Mouse (Mus musculus) gastrocnemius, adult 2 months (tissue): ENCODE data around the gene Stat2. TPM values are rescaled to one million over a fixed set of nuclear protein-coding genes. Genes with fewer than 3 reads are reported as not detected.

Experiments used
- DNase-seq: peaks from one replicate; pipeline ENCODE4 v3.0.0; 2022
- H3K27ac ChIP-seq: fragments of 200-600 bp; 2 replicates; pipeline ENCODE4 v1.8.1; 2022; ENCODE audit warnings: mild to moderate bottlenecking
- H3K4me3 ChIP-seq: fragments of 200-600 bp; 2 replicates; pipeline ENCODE4 v1.8.1; 2022; ENCODE audit warnings: mild to moderate bottlenecking, moderate library complexity
- CTCF ChIP-seq: fragments of 200-600 bp; IDR thresholded peaks from 2 replicates; pipeline ENCODE4 v1.8.1; 2022; ENCODE audit warnings: antibody characterized with exemption, mild to moderate bottlenecking, moderate library complexity
- intact Hi-C: fragments of 180-260 bp; cut with DNase I; formaldehyde crosslinking; loops from one replicate; pipeline ENCODE4 v1.15.1; 2025
- total RNA-seq, 2 experiments: library from RNA; stranded (reverse); gene quantifications; 2 replicates each; pipeline ENCODE4 v1.2.3; 2021

Stat2 gene
- total RNA-seq, 2 experiments from 2014 or later: 3.2 to 4.5 TPM

DNA sequence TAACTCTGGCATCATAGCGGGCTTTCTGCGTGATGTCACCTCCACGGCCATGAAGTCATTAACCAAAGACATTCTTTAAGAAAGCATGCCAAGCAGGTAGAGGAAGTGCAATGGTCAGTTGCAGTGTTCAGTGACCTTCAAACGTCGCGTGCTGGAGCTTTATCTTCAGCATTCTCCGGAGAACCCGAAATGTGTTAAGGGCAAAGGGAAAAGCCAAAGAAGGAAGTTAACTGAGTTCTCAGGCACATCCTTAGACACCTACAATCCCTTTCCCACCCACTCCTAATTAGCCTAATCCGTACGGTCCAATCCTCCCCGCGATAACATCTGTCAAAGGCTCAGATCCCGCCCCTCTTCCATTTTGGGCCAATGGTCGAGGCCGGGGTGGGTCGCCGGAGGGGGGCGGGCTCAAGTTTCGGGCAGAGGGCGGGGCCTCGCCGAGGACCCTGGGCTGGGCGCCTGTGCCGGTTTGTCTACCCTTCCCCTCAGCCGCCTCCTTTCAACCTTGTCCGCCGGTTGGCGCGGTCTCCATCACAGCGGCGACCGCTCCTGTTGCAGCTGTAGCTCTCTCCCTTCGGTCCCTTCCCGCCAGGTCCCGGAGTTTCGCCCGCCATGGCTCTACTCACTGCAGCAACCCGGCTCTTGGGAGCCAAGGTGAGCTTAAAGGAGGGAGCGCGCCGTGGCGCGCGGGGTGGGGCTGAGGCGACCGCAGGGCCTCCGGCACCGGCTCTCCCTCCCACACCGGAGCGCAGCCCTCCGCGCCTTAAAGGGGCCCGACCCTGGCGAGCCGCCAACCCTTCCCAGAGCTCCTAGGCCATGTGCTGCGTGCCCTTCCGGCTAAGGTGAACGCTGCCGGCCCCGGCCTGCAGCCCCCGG lies 67.2 kb downstream of the Stat2 start, which contains the start of gene Cs:
Gene Cs (plus strand): TSS at position 429 of the 876 bp plus-strand sequence.
- Histone ChIP-seq H3K27ac (peak within 1 kb of the TSS; percentile 97), H3K4me3 (peak within 1 kb of the TSS; percentile 74)
- peak; percentile 99 for DNase-seq
- TF ChIP-seq CTCF: no peak
- intact Hi-C loops: loop anchor here (2.0 to 5.0 kb wide), 2 partner anchors 40 to 117 kb away; partner anchors contain the start of gene Ankrd52

DNA sequence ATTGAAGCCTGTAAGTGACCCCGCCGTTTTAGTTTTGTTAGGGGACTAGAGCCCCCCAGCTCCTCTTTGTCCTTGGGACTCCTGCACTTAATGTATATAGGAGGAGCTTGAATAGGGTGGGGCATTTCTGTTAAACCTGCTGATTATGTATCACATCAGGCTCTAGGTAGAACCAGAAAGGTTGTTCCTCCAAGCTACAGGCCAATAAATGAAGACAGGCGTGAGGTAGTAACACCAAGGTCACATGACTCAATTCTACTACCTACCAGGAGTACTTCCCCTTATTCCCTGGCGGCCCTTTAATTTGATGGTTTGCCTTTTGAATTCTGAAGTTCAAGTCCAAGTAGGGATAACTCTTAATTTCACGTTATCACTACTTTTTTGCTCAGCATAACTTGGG lies 68.1 kb downstream of the Stat2 start:
- DNase-seq: no peak
- H3K4me3 ChIP-seq: peak overlapping the region; percentile 74
- intact Hi-C loops: loop anchor here (5.0 kb wide), 1 partner anchor 39 kb away; the partner anchor contains the start of gene Ankrd52
- H3K27ac ChIP-seq: peak overlapping the region; percentile 97
- TF ChIP-seq CTCF: no peak

DNA sequence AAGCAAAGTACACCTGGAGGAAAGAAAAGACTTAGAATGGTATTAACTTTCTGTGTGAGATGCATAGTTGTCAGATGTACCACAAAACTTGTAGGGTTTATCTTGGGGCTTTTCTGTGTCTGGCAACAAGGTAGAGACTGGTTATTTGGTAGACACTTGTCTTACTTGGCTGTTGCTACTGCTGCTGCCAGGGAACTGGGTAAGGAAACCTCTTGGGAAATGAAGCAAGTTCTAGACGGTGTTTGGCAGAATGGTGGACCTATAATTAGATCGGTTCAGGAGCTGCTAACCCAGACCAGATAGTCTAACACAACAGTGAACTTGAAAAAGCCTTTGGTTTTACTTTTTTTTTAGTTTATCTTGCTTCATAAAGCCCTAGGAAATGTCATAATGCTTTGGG lies 68.6 kb downstream of the Stat2 start:
- H3K4me3 ChIP-seq: peak overlapping the region; percentile 74
- intact Hi-C loops: loop anchor here (5.0 kb wide), 1 partner anchor 38 kb away; the partner anchor contains the start of gene Ankrd52
- TF ChIP-seq CTCF: no peak

DNA sequence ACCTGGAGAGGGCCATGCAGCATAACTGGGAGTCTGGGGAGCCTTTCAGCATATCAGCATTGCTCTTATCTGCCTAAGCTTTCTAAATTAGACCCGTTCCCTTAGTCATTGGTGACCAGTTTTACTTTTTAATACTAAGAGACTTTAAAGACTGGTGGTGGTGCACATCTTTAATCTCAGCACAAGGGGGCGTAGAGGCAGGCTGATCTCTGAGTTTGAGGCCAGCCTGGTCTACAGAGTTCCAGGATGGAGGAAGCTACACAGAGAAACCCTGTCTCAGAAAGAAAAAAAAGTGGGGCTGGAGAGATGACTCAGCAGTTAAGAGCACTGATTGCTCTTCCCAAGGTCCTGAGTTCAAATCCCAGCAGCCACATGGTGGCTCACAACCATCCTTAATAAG lies 69.9 kb downstream of the Stat2 start:
- peak; percentile 23; the same call in 1 of the 2 replicates for TF ChIP-seq CTCF
- peak overlapping the region; percentile 97 for H3K27ac ChIP-seq
- H3K4me3 ChIP-seq: peak overlapping the region; percentile 74
- intact Hi-C loops: no loop called here
- no peak for DNase-seq

More for the DNA sequence above, 68.6 kb downstream of the Stat2 start:
- H3K27ac ChIP-seq: peak overlapping the region; percentile 97
- peak; percentile 55 for DNase-seq

Other genes starting within 250 kb of the Stat2 start
- 100 to 1,000 TPM; 385 to 418 TPM for gene Naca, start 235.0 kb upstream of the Stat2 start, total RNA-seq
- 10 to 100 TPM; 75.4 to 81.3 TPM for gene Ptges3, start 211.6 kb upstream of the Stat2 start, total RNA-seq
- gene Atp5b, start 187.3 kb upstream of the Stat2 start, total RNA-seq: 1,000 to 10,000 TPM; 3,225 to 4,497 TPM
- gene Baz2a, start 179.0 kb upstream of the Stat2 start, total RNA-seq: 10 to 100 TPM; 12.7 to 13.2 TPM
- gene Rbms2, start 90.3 kb upstream of the Stat2 start, total RNA-seq: 10 to 100 TPM; 51.8 to 71.2 TPM
- under 1 TPM; 0.59 to 0.67 TPM for gene Gls2, start 76.1 kb upstream of the Stat2 start, total RNA-seq
- 10 to 100 TPM; 29.5 to 36.4 TPM for gene Spryd4, start 58.8 kb upstream of the Stat2 start, total RNA-seq
- gene Mip, start 44.7 kb upstream of the Stat2 start, total RNA-seq: not detected
- gene Timeless, start 38.5 kb upstream of the Stat2 start, total RNA-seq: 1 to 10 TPM; 1.8 to 2.5 TPM
- gene Apon, start 16.5 kb upstream of the Stat2 start, total RNA-seq: not detected
- not detected for gene Apof, start 1.9 kb upstream of the Stat2 start, total RNA-seq
- gene Il23a, start 28.2 kb downstream of the Stat2 start, total RNA-seq: not detected
- 1 to 10 TPM; 5.1 to 5.3 TPM for gene Pan2, start 32.8 kb downstream of the Stat2 start, total RNA-seq
- 10 to 100 TPM; 35.1 to 52.1 TPM for gene Cnpy2, start 51.9 kb downstream of the Stat2 start, total RNA-seq
- 100 to 1,000 TPM; 541 to 658 TPM for gene Cs, start 67.2 kb downstream of the Stat2 start, total RNA-seq
- gene Coq10a, start 98.4 kb downstream of the Stat2 start, total RNA-seq: 100 to 1,000 TPM; 447 to 542 TPM
- 10 to 100 TPM; 46.7 to 58.9 TPM for gene Ankrd52, start 106.6 kb downstream of the Stat2 start, total RNA-seq
- not detected for gene Slc39a5, start 130.7 kb downstream of the Stat2 start, total RNA-seq
- 10 to 100 TPM; 56.7 to 59.0 TPM for gene Nabp2, start 140.9 kb downstream of the Stat2 start, total RNA-seq
- gene Rnf41, start 141.1 kb downstream of the Stat2 start, total RNA-seq: 10 to 100 TPM; 13.3 to 13.4 TPM
- 10 to 100 TPM; 46.5 to 53.2 TPM for gene Smarcc2, start 188.7 kb downstream of the Stat2 start, total RNA-seq
- 100 to 1,000 TPM; 171 to 179 TPM for gene Myl6, start 223.6 kb downstream of the Stat2 start, total RNA-seq
- gene Myl6b, start 228.1 kb downstream of the Stat2 start, total RNA-seq: 10 to 100 TPM in 1 of 2 experiments, 1 to 10 TPM in 1; 6.5 to 17.8 TPM